Mouse (Mus musculus): ENCODE measurements around the gene P3h1.

The P3h1 gene

GRCm38 (mm10) chr4:119275726-119276125 lies 43.0 kb downstream of the P3h1 start:
- ChIA-PET POLR2A (interaction anchor here (0.6 to 15.5 kb wide), 24 partner anchors 9 to 98 kb away, joined by 3 to 448 read pairs (median 6); partner anchors contain the start of genes Ybx1 (in 3 of the 4), AU022252 (in 2 of the 4), P3h1 (in 2 of the 4) and Cldn19 (in 1 of the 4)), CTCF (interaction anchor here in 1 of 4 experiments (1.0 kb wide), 1 partner anchor 14 kb away, joined by 3 read pairs; no protein-coding TSS in a partner anchor)

DNA sequence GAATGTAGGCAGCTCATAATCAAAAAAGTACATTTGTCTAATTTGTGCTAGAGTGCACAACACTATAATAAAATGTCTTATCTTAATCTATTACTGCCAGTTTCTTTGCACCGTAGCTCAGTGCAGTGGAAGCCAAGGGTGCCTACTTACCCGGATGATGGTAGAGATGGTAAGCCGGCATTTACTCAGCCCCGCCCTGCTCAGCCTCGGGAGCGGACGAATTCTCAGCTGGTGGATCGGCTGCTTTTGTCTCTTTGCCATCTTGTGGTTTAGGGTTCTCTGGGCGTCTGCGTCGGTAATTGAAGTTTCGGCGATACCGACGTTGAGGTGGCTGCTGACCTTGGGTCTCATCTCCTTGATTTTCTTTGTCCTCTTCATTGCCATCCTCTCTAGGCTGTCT lies 46.1 kb downstream of the P3h1 start:
- CTCF ChIA-PET, result interaction anchor here in 3 of 4 experiments (0.5 to 2.3 kb wide), 6 partner anchors 10 to 40 kb away, joined by 3 to 7 read pairs (median 4); no protein-coding TSS in a partner anchor
- POLR2A ChIA-PET, result interaction anchor here (0.8 to 15.5 kb wide), 24 partner anchors 9 to 144 kb away, joined by 3 to 448 read pairs (median 4); partner anchors contain the start of genes Ybx1 (in 3 of the 4), AU022252 (in 2 of the 4), P3h1 (in 2 of the 4) and Ppih (in 2 of the 4)

GRCm38 (mm10) chr4:119284861-119285260 lies 52.1 kb downstream of the P3h1 start:
- ChIA-PET POLR2A (interaction anchor here (0.6 to 15.5 kb wide), 25 partner anchors 9 to 142 kb away, joined by 3 to 448 read pairs (median 5); partner anchors contain the start of genes Ybx1 (in 3 of the 4), AU022252 (in 2 of the 4), P3h1 (in 2 of the 4) and Ppih (in 2 of the 4)), CTCF (no interaction called here)

DNA sequence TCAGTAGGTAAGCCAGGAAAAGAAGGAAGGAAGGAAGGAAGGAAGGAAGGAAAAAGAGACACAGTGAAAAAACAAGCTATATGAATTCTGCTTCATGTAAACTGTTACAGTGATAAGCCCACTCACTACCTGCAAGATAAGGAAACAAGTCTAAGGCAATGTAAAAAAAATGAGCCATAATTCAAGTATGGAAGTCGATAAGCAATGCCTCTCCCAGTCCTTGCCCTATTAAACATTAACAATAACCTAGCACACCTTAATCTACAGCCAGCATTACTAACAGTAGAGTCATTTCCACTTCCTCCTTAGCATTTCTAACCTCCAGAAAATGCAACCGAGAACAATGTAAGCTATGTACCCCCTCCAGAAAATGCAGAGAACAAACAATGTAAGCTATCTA lies 52.6 kb downstream of the P3h1 start:
- ChIA-PET CTCF (no interaction called here), POLR2A (interaction anchor here (0.5 to 15.5 kb wide), 24 partner anchors 8 to 1106 kb away, joined by 3 to 448 read pairs (median 4); partner anchors contain the start of genes Ybx1 (in 3 of the 4), AU022252 (in 2 of the 4), P3h1 (in 2 of the 4) and Ppih (in 2 of the 4))

GRCm38 (mm10) chr4:119291921-119292320 lies 59.2 kb downstream of the P3h1 start:
- CTCF ChIA-PET, result no interaction called here
- POLR2A ChIA-PET, result interaction anchor here in 3 of 4 experiments (0.6 to 21.1 kb wide), 29 partner anchors 7 to 1245 kb away, joined by 3 to 448 read pairs (median 6); partner anchors contain the start of genes AU022252 (in 2 of the 3), P3h1 (in 2 of the 3) and Ppih (in 2 of the 3)

DNA sequence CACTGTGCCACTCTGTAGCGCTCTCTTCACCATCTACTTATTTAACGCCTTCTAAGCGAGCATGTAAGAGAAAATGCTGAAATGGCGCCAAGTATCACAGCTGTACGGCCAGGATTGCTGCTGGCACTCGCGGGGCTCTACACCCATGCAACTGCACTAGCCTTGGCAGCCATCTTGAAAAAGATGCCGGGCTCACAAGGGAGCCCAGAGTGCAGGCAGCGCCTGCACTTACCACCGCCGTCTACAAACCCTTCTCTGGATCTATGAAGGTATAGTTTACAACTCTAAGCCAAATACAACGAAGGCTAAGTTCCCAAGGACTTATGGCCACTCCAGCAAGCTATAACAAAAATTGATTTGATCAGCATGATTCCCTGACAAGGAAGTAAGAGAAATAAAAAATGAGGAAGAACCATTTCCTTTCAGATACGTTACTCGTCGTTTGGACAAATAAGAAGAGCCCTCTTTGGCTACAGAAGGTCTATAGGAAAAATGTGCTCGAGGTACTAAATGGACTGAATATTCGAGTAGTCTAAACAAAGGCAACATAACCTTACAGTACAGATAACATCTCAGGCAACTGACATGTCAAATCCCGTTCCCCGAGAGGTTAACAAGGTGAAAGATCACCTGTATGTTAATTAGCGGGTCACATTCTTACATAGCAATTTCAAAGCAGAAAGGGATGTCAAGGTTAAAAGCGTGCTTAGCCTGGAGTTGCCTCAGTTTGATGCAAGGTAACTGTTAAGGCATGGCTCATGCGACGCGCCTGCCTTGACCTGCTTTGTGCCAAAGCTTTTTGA lies 60.3 kb downstream of the P3h1 start:
- CTCF ChIA-PET, result interaction anchor here in 1 of 4 experiments (0.7 kb wide), 1 partner anchor 11 kb away, joined by 6 read pairs; no protein-coding TSS in a partner anchor
- POLR2A ChIA-PET, result interaction anchor here (0.6 to 21.1 kb wide), 40 partner anchors 8 to 1461 kb away, joined by 3 to 448 read pairs (median 4); partner anchors contain the start of genes Ppih (in 3 of the 4), Slc2a1 (in 3 of the 4), AU022252 (in 2 of the 4) and P3h1 (in 2 of the 4)

DNA sequence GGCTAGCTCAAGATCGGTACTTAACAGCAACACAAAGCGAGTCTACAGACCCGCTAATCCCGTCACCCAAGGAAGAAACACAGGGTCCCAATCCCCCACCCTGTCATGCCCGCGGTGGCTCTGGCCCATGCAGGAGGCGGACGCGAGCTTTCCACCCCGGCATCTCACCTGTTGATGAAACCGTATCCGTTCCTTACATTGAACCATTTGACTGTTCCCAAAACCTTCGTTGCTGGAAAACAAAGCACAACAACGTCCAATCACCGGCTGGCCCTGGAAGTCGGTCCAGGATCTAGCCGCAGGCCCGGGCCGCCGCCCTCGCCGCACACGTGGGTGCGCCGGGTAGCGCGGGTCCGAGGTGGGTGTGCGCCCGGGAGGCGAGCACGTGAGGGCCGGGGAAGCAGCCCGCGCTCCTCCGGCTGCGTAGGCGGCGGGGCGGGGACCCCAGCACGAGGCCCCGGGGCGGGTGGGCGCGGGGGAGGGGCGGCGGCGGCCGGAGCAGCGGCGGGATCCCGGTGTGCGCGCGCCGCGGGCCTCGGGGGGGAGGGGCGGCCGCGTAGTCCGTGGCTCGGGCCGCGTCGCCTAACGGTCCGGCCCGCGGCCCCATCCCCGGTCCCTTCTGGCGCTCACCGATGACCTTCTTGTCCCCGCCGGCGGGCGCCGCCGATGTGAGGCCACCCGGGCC lies 61.0 kb downstream of the P3h1 start:
- ChIA-PET POLR2A (interaction anchor here (0.6 to 21.1 kb wide), 90 partner anchors 9 to 1799 kb away, joined by 3 to 448 read pairs (median 4); partner anchors contain the start of genes Ppih (in 4 of the 4), AU022252 (in 3 of the 4), P3h1 (in 3 of the 4) and Slc2a1 (in 2 of the 4)), CTCF (interaction anchor here in 1 of 4 experiments (1.0 kb wide), 1 partner anchor 61 kb away, joined by 3 read pairs; the partner anchor contains the start of genes AU022252 and P3h1)

GRCm38 (mm10) chr4:119294415-119295133 lies 61.9 kb downstream of the P3h1 start, which contains the start of gene Ybx1:
Ybx1 (minus strand) TSS chr4:119294604.
- ChIA-PET CTCF (interaction anchor here in 2 of 4 experiments (1.0 kb wide), 3 partner anchors 56 to 373 kb away, joined by 3 to 6 read pairs (median 3); partner anchors contain the start of genes AU022252 (in 1 of the 2) and P3h1 (in 1 of the 2)), POLR2A (interaction anchor here in 3 of 4 experiments (0.5 to 21.1 kb wide), 77 partner anchors 9 to 1800 kb away, joined by 3 to 448 read pairs (median 4); partner anchors contain the start of genes Ppih (in 3 of the 3), AU022252 (in 2 of the 3), Cldn19 (in 2 of the 3) and P3h1 (in 2 of the 3))

DNA sequence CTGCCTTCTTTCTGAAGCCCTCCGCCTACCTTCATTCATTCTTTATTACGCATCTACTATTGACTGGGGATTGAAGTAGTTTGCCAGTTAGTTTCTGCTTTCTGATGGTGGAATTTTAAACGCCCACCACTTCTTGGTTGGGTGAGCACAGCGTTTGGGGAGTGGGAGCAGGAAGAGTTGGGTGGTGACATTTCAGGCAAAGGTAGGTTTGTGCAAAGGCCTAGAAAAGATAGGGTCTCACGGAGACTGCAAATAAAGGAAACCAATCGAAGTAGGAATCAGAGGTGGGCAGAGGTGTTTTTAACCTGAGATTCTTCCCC lies 62.4 kb downstream of the P3h1 start:
- ChIA-PET CTCF (interaction anchor here in 1 of 4 experiments (1.0 kb wide), 2 partner anchors 56 to 373 kb away, joined by 3 to 6 read pairs; no protein-coding TSS in a partner anchor), POLR2A (interaction anchor here in 3 of 4 experiments (0.6 to 21.1 kb wide), 50 partner anchors 9 to 1115 kb away, joined by 3 to 448 read pairs (median 5); partner anchors contain the start of genes Ppih (in 3 of the 3), Cldn19 (in 2 of the 3), AU022252 (in 1 of the 3) and Kdm4a (in 1 of the 3))

- ChIA-PET POLR2A (interaction anchor here in 3 of 4 experiments (0.7 to 21.1 kb wide), 14 partner anchors 6 to 50 kb away, joined by 3 to 448 read pairs (median 6); partner anchors contain the start of gene Ppih (in 2 of the 3)), CTCF (interaction anchor here in 1 of 4 experiments (0.6 kb wide), 1 partner anchor 50 kb away, joined by 5 read pairs; no protein-coding TSS in a partner anchor)
Measured at GRCm38 (mm10) chr4:119297361-119297760, 64.6 kb downstream of the P3h1 start.
